Comparison of ENCODE assay signal across 11 mouse cellular contexts in genomic region chr4:155190275-155190674, GRCm38 (mm10). TPM values are rescaled to one million over a fixed set of nuclear protein-coding genes. Genes with fewer than 3 reads are reported as not detected.
DNase-seq lines count a peak whose midpoint lies in the region; ATAC-seq and TF ChIP-seq lines count a peak whose summit lies in the region.
"Had no signal": no experiment of that assay in that cellular context is flagged by ENCODE, and none has a peak within 500 bp of the region (broad histone marks: within the 10 kb centered on the region; RNA-seq: fewer than 3 reads in every experiment).

No protein-coding gene starts in this region.

- H3K36me3 ChIP-seq in heart, embryonic 11.5 days (ENCODE audit: control insufficient read depth, insufficient read depth, low read length): no peaks in the 10 kb centered on the region
- peaks cover 10% of the 10 kb centered on the region for H3K36me3 ChIP-seq in lung, embryonic 14.5 days (ENCODE audit: insufficient read depth)
- H3K36me3 ChIP-seq in embryonic facial prominence, embryonic 15.5 days: no peaks in the 10 kb centered on the region
- H3K36me3 ChIP-seq in stomach, embryonic 15.5 days: no peaks in the 10 kb centered on the region

- no peaks in the 10 kb centered on the region for H3K27me3 ChIP-seq in heart, embryonic 11.5 days (ENCODE audit: control insufficient read depth, insufficient read depth, low read length)
- no peaks in the 10 kb centered on the region for H3K27me3 ChIP-seq in lung, embryonic 14.5 days (ENCODE audit: insufficient read depth, low read length)
- no peaks in the 10 kb centered on the region for H3K27me3 ChIP-seq in embryonic facial prominence, embryonic 15.5 days
- no peaks in the 10 kb centered on the region for H3K27me3 ChIP-seq in stomach, embryonic 15.5 days (replicated peaks)
- H3K27me3 ChIP-seq: CH12.LX had no signal

- H3K9me3 ChIP-seq in heart, embryonic 11.5 days (replicated peaks; ENCODE audit: control insufficient read depth, low read length): no peaks in the 10 kb centered on the region
- H3K9me3 ChIP-seq in lung, embryonic 14.5 days (ENCODE audit: low read depth, low read length): no peaks in the 10 kb centered on the region
- no peaks in the 10 kb centered on the region for H3K9me3 ChIP-seq in embryonic facial prominence, embryonic 15.5 days (replicated peaks)
- H3K9me3 ChIP-seq in stomach, embryonic 15.5 days: no peaks in the 10 kb centered on the region

- no peak for TF ChIP-seq CTCF in lung, embryonic 14.5 days (IDR thresholded peaks at IDR 0.05; ENCODE audit: low read depth)

- H3K4me3 ChIP-seq in heart, embryonic 11.5 days (ENCODE audit: low read depth, low read length): no peak overlapping the region
- no peak overlapping the region for H3K4me3 ChIP-seq in lung, embryonic 14.5 days (ENCODE audit: low read depth, low read length)
- H3K4me3 ChIP-seq in embryonic facial prominence, embryonic 15.5 days (replicated peaks): no peak overlapping the region
- no peak overlapping the region for H3K4me3 ChIP-seq in stomach, embryonic 15.5 days (replicated peaks)

- H3K27ac ChIP-seq in heart, embryonic 11.5 days (ENCODE audit: low read depth, low read length): peak overlapping the region; percentile 64
- H3K27ac ChIP-seq in lung, embryonic 14.5 days (ENCODE audit: low read depth): no peak overlapping the region; the same call in 1 of the 2 replicates
- peak overlapping the region; percentile 34; the same call in 1 of the 2 replicates for H3K27ac ChIP-seq in embryonic facial prominence, embryonic 15.5 days (replicated peaks)
- H3K27ac ChIP-seq in stomach, embryonic 15.5 days: 0 out of 2 replicates have a peak overlapping the region, but pooled peaks have one; percentile 9
- H3K27ac ChIP-seq: macrophage had no signal

- H3K4me1 ChIP-seq in heart, embryonic 11.5 days (ENCODE audit: control insufficient read depth, insufficient read depth, low read length): peaks cover 80% of the 10 kb centered on the region
- H3K4me1 ChIP-seq in lung, embryonic 14.5 days (ENCODE audit: insufficient read depth): peaks cover 36% of the 10 kb centered on the region
- peaks cover 88% of the 10 kb centered on the region for H3K4me1 ChIP-seq in embryonic facial prominence, embryonic 15.5 days
- H3K4me1 ChIP-seq in stomach, embryonic 15.5 days: peaks cover 60% of the 10 kb centered on the region

- DNase-seq in heart, adult 18-20 months: no peak
- peak; percentile 24 for DNase-seq in lung, embryonic 14.5 days
- DNase-seq in lung, postnatal 14 days: no peak
- no peak for DNase-seq in right cerebral cortex, postnatal 36 days (ENCODE audit: low spot score in 2 of 2)
- DNase-seq in adrenal gland, postnatal 10 days: no peak
- DNase-seq: adrenal gland, postnatal 25 days had no signal

- peak overlapping the region; percentile 31 for H3K4me2 ChIP-seq in heart, embryonic 11.5 days
- no peak overlapping the region for H3K4me2 ChIP-seq in lung, embryonic 14.5 days
- H3K4me2 ChIP-seq in embryonic facial prominence, embryonic 15.5 days (replicated peaks): no peak overlapping the region
- H3K4me2 ChIP-seq in stomach, embryonic 15.5 days: no peak overlapping the region

- WGBS in heart, embryonic 11.5 days (ENCODE audit: insufficient replicate concordance): 31% methylated on average over 7 of the region's 7 CpGs
- 27% methylated on average over 7 of the region's 7 CpGs for WGBS in lung, embryonic 14.5 days
- WGBS in embryonic facial prominence, embryonic 15.5 days: 40% methylated on average over 7 of the region's 7 CpGs
- WGBS in stomach, embryonic 15.5 days: 42% methylated on average over 7 of the region's 7 CpGs

- peak overlapping the region; percentile 60; the same call in 1 of the 2 replicates for H3K9ac ChIP-seq in heart, embryonic 11.5 days (ENCODE audit: low read depth, low read length)
- no peak overlapping the region; the same call in 1 of the 2 replicates for H3K9ac ChIP-seq in lung, embryonic 14.5 days
- H3K9ac ChIP-seq in embryonic facial prominence, embryonic 15.5 days: no peak overlapping the region
- H3K9ac ChIP-seq in stomach, embryonic 15.5 days: no peak overlapping the region

- ATAC-seq in heart, embryonic 11.5 days (replicated peaks; ENCODE audit: insufficient number of reproducible peaks, low FRiP score, low TSS enrichment): no peak
- no peak for ATAC-seq in lung, embryonic 14.5 days (ENCODE audit: insufficient read depth)
- ATAC-seq in embryonic facial prominence, embryonic 15.5 days (ENCODE audit: insufficient number of reproducible peaks, low FRiP score, low TSS enrichment, low read depth): no peak
- ATAC-seq in stomach, embryonic 15.5 days (ENCODE audit: insufficient read depth, low FRiP score, low read depth): no peak

RNA-seq across cellular contexts. Expression of gene Ski, which starts 32.1 kb away (rescaled TPM):
- 14.6 and 14.8 TPM in 2 replicates for polyA plus RNA-seq in heart, embryonic 11.5 days (2014; fragmentation: Nextera tagmentation; extraction: Ambion mirVana)
- total RNA-seq in heart, adult 18-20 months (2021): 10 to 100 TPM; 48.6 to 50.2 TPM
- 23.7 and 25.8 TPM in 2 replicates for polyA plus RNA-seq in lung, embryonic 14.5 days (2014; fragmentation: Nextera tagmentation; extraction: Ambion mirVana)
- polyA plus RNA-seq in embryonic facial prominence, embryonic 15.5 days (2015; fragmentation: Nextera tagmentation; extraction: Ambion mirVana): 24.4 and 26.3 TPM in 2 replicates
- 16.2 and 16.6 TPM in 2 replicates for polyA plus RNA-seq in stomach, embryonic 15.5 days (2015; fragmentation: Nextera tagmentation; extraction: Ambion mirVana)
- 10 to 100 TPM; 65.3 to 80.4 TPM for total RNA-seq in adrenal gland, postnatal 10 days (2021)

RNA-seq across cellular contexts. Expression of gene Faap20, which starts 59.3 kb away (rescaled TPM):
- 64.9 and 66.8 TPM in 2 replicates for polyA plus RNA-seq in heart, embryonic 11.5 days (2014; fragmentation: Nextera tagmentation; extraction: Ambion mirVana)
- total RNA-seq in heart, adult 18-20 months (2021): 10 to 100 TPM; 19.2 to 20.3 TPM
- polyA plus RNA-seq in lung, embryonic 14.5 days (2014; fragmentation: Nextera tagmentation; extraction: Ambion mirVana): 81.2 and 83.9 TPM in 2 replicates
- polyA plus RNA-seq in embryonic facial prominence, embryonic 15.5 days (2015; fragmentation: Nextera tagmentation; extraction: Ambion mirVana): 74.9 and 75.0 TPM in 2 replicates
- 64.5 and 65.8 TPM in 2 replicates for polyA plus RNA-seq in stomach, embryonic 15.5 days (2015; fragmentation: Nextera tagmentation; extraction: Ambion mirVana)
- total RNA-seq in adrenal gland, postnatal 10 days (2021): 10 to 100 TPM; 41.1 to 47.3 TPM
